Mouse (Mus musculus): ENCODE measurements around the gene Fam13c. TPM values are rescaled to one million over a fixed set of nuclear protein-coding genes. Genes with fewer than 3 reads are reported as not detected.
"Not testable (repeated sequence)": the region's sequence is repeated elsewhere in the genome, so short reads cannot be mapped to it uniquely, and the experiment has no call there.

Fam13c gene
- polyA plus RNA-seq (2016; fragmentation: Nextera tagmentation; extraction: Ambion mirVana): 5.6 and 6.8 TPM in 2 replicates

DNA sequence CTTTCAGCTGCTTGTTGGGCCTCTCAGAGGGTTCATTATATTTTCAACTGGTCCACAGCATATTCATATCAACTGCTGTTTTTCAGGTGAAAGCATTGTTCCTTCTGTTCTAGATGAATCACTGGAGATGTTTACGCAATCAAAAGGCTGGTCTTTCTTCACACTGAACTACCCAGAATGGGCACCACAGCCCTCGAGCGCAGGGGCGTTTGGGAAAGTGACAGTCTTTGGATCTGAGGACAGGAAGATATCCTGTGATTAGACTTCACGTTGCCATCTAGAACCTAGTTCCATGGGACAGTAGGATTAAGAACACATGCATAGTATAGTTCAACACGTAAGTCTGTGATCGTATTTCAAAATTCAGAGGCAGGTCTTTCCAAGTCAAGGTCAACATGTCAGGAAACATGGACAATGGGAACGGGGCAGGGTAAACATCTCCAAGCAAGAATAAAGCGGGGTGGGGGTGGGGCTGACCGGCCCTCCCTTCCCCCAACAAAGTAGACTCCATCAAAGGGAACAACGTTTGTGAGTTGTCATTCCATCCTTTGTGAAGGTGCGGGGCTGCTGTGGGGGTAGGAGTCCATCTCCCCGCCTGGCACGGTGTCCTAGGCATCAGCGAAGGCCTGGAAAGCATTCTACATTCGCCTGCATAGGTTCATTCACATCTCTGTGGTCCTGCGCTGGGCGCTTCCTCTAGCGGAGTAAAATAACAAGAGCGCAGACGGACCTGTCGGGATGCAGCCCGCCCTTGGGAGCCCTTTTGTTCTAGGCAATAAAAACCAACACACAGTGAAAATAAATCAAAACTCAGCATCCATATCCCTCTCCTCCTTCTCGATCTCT lies at the start of gene Fam13c:
Fam13c (plus strand) TSS at position 806 of the 846 bp plus-strand sequence.
- H3K27ac ChIP-seq: peak within 1 kb of the TSS; percentile 89
- 0 out of 2 replicates have a peak, but pooled peaks cover 2% of the 10 kb centered on the region for H3K9me3 ChIP-seq
- H3K4me1 ChIP-seq: peaks cover 15% of the 10 kb centered on the region; the same call in 1 of the 2 replicates
- peak within 1 kb of the TSS; percentile 76 for H3K4me3 ChIP-seq
- no peak for DNase-seq (ENCODE audit: low spot score)
- no peaks in the 10 kb centered on the region for H3K36me3 ChIP-seq
- H3K27me3 ChIP-seq (ENCODE audit: insufficient read depth, poor library complexity, severe bottlenecking): no peaks in the 10 kb centered on the region
- WGBS: 10% methylated on average over 24 of the region's 24 CpGs

DNA sequence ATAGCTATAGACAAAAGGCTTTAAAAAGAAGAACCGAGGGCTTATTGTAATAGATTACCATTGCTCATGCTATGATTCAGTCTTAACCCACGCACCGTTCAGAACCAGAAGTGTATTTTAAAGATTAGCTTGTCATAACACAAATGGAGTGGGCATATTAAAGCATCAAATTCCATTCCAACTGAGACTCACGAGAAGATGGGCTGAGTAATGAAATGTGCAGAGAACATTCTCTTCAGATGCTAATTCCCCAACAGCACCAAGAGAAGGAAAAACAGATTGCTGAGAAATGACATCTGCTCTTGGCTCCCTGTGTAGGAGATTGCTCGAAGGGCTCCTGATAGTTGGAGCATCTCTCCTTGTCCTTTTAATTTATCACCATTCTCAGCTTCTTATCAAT lies 44.4 kb upstream of the Fam13c start:
- no peaks in the 10 kb centered on the region for H3K4me1 ChIP-seq
- no peak for DNase-seq (ENCODE audit: low spot score)
- no peaks in the 10 kb centered on the region for H3K36me3 ChIP-seq
- no peak overlapping the region for H3K4me3 ChIP-seq
- H3K27me3 ChIP-seq (ENCODE audit: insufficient read depth, poor library complexity, severe bottlenecking): no peaks in the 10 kb centered on the region
- H3K27ac ChIP-seq: no peak overlapping the region
- 85% methylated on average over 5 of the region's 5 CpGs for WGBS
- peaks cover 6% of the 10 kb centered on the region for H3K9me3 ChIP-seq

DNA sequence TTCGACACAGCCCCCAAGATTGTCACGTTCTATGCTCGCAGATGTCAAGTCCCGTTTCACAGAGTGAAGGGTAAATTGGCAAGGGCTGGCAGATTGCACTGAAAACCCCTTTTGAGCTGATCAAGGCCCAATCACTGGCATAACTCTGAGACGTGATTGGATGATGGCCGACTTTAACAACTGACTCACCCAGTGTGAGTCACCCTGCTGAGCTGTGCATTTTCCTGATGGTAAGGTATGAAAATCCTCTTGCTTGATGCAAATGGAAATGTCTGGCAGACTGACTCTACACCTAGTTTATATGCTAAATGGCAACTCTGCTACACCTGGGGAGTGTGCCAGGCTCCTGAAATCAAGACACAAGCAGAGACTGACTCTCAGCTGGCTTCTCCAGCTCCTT lies 42.1 kb upstream of the Fam13c start:
- Histone ChIP-seq H3K27me3 (ENCODE audit: insufficient read depth, poor library complexity, severe bottlenecking) (no peaks in the 10 kb centered on the region), H3K27ac (no peak overlapping the region), H3K9me3 (peaks cover 6% of the 10 kb centered on the region), H3K36me3 (no peaks in the 10 kb centered on the region), H3K4me3 (no peak overlapping the region), H3K4me1 (peaks cover 5% of the 10 kb centered on the region)
- DNase-seq (ENCODE audit: low spot score): no peak
- WGBS: 80% methylated on average over 6 of the region's 6 CpGs

DNA sequence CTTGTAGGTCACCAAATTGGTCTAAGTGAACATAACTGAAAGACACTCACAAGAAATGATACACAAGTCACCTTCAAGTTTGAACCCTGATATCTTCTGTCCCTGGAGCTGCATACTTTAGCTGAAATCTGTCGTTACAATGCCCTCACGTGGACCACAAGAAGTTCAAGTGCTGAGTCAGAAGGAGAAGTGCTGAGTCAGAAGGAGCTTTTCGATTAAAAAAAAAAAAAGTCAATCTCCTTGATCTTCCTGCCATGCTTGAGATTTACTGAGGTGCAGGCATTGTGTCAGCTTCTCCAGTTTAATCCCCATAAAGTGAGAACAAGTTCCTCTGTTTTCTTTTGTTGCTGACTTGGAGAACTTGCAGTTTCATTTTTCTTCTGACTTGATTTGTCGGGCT lies 38.3 kb upstream of the Fam13c start:
- no peak for DNase-seq (ENCODE audit: low spot score)
- Histone ChIP-seq H3K9me3 (no peaks in the 10 kb centered on the region; the same call in 1 of the 2 replicates), H3K27ac (no peak overlapping the region), H3K27me3 (ENCODE audit: insufficient read depth, poor library complexity, severe bottlenecking) (no peaks in the 10 kb centered on the region), H3K4me1 (peaks cover 7% of the 10 kb centered on the region), H3K4me3 (no peak overlapping the region), H3K36me3 (no peaks in the 10 kb centered on the region)
- WGBS: 77% methylated on average over 4 of the region's 4 CpGs

DNA sequence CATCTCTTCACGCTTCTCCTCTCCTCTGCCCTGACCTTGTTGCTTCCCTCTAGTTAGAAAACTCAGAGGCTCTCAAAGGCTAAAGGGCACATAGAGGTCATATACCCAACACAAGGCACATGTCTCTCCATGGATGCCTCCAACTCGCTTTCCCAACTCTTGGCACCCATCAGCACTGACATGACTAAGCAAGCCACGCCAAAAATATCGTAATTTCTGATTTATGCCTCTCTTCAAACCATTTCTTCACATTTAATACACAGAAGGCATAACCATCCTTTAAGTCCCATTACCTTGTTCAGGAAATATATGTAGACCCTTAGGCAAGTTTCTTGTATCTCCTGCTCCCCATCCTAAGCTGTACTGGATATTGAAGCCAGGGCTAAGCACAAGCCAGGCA lies 37.6 kb upstream of the Fam13c start:
- Histone ChIP-seq H3K9me3 (no peaks in the 10 kb centered on the region; the same call in 1 of the 2 replicates), H3K27ac (no peak overlapping the region), H3K36me3 (no peaks in the 10 kb centered on the region), H3K4me3 (no peak overlapping the region), H3K27me3 (ENCODE audit: insufficient read depth, poor library complexity, severe bottlenecking) (no peaks in the 10 kb centered on the region), H3K4me1 (peaks cover 7% of the 10 kb centered on the region)
- no peak for DNase-seq (ENCODE audit: low spot score)
- 86% methylated on average over 4 of the region's 4 CpGs for WGBS

DNA sequence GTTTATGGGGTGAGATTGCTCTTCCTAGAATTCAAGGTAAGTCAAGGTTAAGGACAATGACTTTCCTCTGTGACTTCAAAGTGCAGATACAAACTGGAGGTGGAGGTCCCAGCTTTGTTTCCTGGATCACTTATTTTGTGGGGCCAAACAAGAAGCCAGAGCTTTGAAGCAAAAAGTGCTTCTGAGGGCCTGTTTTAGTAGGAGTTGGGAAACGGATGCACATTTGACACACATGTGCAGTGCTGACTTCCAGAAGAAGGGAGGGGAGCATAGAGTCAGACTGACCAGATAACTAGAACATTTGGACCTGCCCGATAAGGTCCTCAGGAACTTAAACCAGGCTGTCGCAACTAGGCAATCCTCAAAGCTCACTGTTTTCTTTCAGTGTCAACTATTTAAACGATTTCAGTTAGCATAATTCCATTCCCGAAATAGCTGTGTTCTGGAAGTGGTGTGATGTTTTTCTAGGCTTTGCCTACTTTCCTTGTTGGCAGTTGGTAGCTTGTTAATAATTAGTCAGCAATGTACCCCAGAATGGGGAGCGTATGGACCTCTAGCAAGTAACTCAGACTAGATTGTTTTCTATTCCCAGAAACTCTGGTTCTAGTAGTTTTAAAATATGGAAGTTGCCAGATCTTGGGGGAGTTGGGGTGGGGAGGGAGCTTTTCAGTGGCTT lies 22.3 kb upstream of the Fam13c start:
- 73% methylated on average over 6 of the region's 6 CpGs for WGBS
- no peak overlapping the region for H3K4me3 ChIP-seq
- no peak for DNase-seq (ENCODE audit: low spot score)
- H3K36me3 ChIP-seq: no peaks in the 10 kb centered on the region
- H3K27me3 ChIP-seq (ENCODE audit: insufficient read depth, poor library complexity, severe bottlenecking): no peaks in the 10 kb centered on the region
- no peak overlapping the region for H3K27ac ChIP-seq
- no peaks in the 10 kb centered on the region for H3K9me3 ChIP-seq
- H3K4me1 ChIP-seq: no peaks in the 10 kb centered on the region

DNA sequence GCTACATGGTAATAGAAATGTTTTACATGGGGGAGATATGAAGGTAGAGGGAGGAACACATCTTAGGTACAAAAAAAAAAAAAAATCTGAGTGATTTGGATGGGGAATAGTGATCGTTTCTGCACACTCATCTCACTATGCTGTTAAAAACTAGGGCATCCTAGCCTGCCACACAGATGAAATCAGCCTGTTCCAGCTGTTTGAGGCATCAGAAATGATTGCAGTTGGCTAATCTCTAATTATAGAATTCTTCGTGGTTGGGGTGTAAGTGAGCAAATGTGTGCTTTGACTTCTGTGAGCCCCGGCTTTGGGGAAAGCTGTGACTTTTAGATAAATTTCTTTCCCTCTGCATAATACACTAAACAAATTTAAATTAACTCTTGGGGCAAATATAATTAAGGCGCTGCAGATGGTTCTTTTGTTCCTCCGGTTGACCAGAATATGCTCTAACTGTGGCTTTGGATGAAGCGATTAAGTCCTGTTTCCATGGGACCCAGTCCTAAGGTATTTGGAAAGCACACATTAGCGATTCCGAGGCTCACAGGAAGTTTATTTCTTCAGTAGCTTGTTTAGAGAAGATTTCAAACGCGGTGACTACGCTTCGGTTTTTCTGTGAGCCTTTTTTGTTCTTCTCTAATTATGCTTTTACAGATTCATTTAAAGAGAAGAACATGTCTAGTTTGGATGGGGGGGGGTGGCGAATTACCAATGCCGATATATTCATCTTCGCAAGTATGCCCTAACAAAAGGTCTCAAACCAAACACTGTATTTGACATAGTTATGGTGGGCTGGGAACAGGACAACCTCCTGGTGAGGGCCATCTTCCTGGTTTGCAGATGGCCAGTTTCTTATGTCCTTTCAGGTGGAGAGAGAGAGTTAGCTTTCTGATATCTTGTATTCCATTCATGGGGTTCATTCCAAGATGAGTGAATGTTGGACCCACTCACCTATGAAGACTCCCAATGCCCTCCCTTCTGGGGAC lies 20.7 kb upstream of the Fam13c start:
- WGBS: 82% methylated on average over 15 of the region's 15 CpGs
- no peak for DNase-seq (ENCODE audit: low spot score)

DNA sequence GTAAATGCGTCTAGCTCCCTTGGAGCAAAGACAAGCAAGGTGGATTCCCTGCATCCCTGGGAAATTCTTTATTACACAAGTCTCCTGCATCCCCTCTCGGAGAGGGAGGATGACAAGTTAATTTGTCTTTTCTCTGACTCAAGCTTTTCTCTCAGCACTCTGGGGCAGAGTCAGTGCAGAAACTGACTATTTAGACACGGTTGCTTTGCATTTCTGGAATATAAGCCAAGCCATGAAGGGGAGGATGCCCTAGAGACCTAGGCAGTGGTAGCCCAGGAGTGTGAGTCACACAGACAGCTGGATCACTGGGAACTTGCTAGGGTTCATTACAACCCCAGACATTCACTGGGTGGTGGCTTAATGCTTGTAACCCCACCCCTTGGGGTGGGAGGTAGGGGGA lies 13.9 kb upstream of the Fam13c start:
- H3K9me3 ChIP-seq: no peaks in the 10 kb centered on the region
- no peaks in the 10 kb centered on the region for H3K27me3 ChIP-seq (ENCODE audit: insufficient read depth, poor library complexity, severe bottlenecking)
- no peaks in the 10 kb centered on the region for H3K36me3 ChIP-seq
- no peak for DNase-seq (ENCODE audit: low spot score)
- no peak overlapping the region for H3K27ac ChIP-seq
- 65% methylated on average over 3 of the region's 3 CpGs for WGBS
- H3K4me3 ChIP-seq: no peak overlapping the region
- no peaks in the 10 kb centered on the region for H3K4me1 ChIP-seq

More for the DNA sequence above, 20.7 kb upstream of the Fam13c start:
- Histone ChIP-seq H3K27me3 (ENCODE audit: insufficient read depth, poor library complexity, severe bottlenecking) (no peaks in the 10 kb centered on the region), H3K36me3 (no peaks in the 10 kb centered on the region), H3K27ac (no peak overlapping the region), H3K4me1 (no peaks in the 10 kb centered on the region), H3K4me3 (no peak overlapping the region), H3K9me3 (no peaks in the 10 kb centered on the region)

DNA sequence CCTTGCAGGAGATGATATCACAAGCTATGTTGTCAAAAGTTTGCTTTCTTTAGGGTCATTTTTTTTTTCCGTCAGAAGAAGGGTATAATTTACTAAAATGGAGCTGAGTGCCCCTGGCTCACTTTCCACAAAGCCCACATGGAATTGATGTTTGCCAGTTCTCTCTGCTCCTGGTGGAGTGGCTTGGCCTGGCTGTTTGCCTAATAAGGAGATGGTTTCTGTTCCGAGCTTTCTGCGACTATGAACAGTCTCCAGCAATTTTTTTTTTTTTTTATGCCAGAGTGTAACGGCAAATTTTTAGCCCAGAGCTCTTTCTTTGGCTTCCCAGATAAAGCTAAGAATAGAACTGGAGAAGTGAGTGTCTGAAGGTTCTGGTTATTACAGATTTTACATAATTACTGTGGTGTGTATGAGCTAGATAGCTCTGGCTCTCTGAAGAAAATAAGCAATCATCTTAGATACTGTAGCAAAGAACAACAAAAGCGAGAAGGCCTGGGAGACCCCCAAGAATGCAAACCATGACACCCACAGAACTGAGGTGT lies 12.1 kb upstream of the Fam13c start:
- Histone ChIP-seq H3K27ac (no peak overlapping the region), H3K4me1 (no peaks in the 10 kb centered on the region), H3K27me3 (ENCODE audit: insufficient read depth, poor library complexity, severe bottlenecking) (no peaks in the 10 kb centered on the region), H3K4me3 (no peak overlapping the region), H3K36me3 (no peaks in the 10 kb centered on the region), H3K9me3 (no peaks in the 10 kb centered on the region)
- 58% methylated on average over 5 of the region's 5 CpGs for WGBS
- DNase-seq (ENCODE audit: low spot score): no peak

DNA sequence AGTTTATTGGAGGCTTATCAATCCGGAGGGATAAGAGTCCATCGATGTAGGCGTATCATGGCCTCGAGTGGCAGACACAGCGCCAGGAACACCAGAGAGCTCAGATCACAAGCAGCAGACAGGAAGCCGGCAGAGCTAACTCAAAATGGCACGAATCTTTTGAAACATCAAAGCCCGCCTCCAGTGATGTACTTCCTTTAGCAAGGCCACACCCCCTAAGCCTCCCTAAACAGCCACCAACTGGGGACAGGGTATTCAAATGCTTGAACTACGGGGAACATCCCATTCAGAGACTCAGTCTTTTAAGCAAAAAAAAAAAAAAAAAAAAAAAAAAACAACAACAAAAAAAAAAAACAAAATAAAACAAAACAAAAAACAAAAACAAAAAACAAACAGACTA lies 10.9 kb upstream of the Fam13c start:
- DNase-seq (ENCODE audit: low spot score): no peak
- no peaks in the 10 kb centered on the region for H3K36me3 ChIP-seq
- H3K4me1 ChIP-seq: no peaks in the 10 kb centered on the region
- no peaks in the 10 kb centered on the region for H3K27me3 ChIP-seq (ENCODE audit: insufficient read depth, poor library complexity, severe bottlenecking)
- H3K27ac ChIP-seq: no peak overlapping the region
- no peaks in the 10 kb centered on the region for H3K9me3 ChIP-seq
- 91% methylated on average over 9 of the region's 9 CpGs for WGBS
- H3K4me3 ChIP-seq: no peak overlapping the region

DNA sequence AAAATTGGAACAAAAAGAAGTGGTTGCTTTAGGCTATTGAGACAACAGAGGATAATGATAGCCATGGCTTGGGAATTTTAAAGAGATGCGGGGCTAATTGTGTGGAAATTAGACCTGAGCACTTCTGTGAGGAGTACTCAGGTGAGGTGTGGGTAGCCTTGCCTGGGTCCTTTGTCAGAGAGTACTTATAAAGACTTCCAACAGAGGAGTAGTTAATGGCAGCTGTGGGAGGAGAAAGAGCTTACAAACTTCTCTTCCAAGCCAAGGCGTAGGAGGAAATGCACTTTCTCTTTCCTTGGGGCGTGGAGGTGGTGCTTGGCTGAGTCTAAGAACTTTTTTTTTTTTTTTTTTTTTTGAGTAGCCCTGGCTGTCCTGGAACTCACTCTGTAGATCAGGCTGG lies 6.9 kb upstream of the Fam13c start:
- Histone ChIP-seq H3K27ac (no peak overlapping the region), H3K4me1 (no peaks in the 10 kb centered on the region), H3K36me3 (no peaks in the 10 kb centered on the region), H3K4me3 (no peak overlapping the region), H3K27me3 (ENCODE audit: insufficient read depth, poor library complexity, severe bottlenecking) (no peaks in the 10 kb centered on the region), H3K9me3 (0 out of 2 replicates have a peak, but pooled peaks cover 2% of the 10 kb centered on the region)
- no peak for DNase-seq (ENCODE audit: low spot score)
- WGBS: 85% methylated on average over 3 of the region's 3 CpGs

DNA sequence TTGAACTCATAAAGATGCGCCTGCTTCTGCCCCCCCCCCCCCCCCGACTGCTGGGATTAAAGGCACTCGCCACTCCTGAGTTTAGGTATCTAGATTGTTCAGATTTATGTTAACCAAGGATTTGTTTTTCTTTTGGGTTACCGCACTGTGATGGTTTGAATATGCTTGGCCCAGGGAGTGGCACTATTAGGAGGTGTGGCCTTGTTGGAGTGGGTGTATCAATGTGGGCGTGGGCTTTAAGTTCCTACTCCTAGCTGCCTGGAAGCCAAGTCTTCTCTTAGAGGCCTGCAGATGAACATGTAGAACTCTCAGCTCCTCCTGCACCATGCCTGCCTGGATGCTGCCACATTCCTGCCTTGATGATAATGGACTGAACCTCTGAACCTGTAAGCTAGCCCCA lies 6.5 kb upstream of the Fam13c start:
- not testable (repeated sequence) for H3K27ac ChIP-seq; H3K27me3 ChIP-seq (ENCODE audit: insufficient read depth, poor library complexity, severe bottlenecking); H3K9me3 ChIP-seq; H3K4me3 ChIP-seq; H3K36me3 ChIP-seq; DNase-seq (ENCODE audit: low spot score); H3K4me1 ChIP-seq
- WGBS: 79% methylated on average over 5 of the region's 5 CpGs
